Mouse (Mus musculus) liver, postnatal 0 days (tissue): ENCODE results near the gene Ppy. TPM values are rescaled to one million over a fixed set of nuclear protein-coding genes. Genes with fewer than 3 reads are reported as not detected.

Source experiments
- ATAC-seq: fragments of 200-750 bp; cut with Nextera tagmentation; 2 replicates; pipeline ENCODE4 v1.8.0; 2017; ENCODE audit warnings: mild to moderate bottlenecking, moderate library complexity
- DNase-seq: peaks from one replicate; pipeline ENCODE4 v3.0.0-alpha.2; 2016
- H3K27ac ChIP-seq: fragments of 300-500 bp; sonication (generic); 2 replicates; pipeline ENCODE4 v1.5.1; 2014; ENCODE audit warnings: antibody characterized with exemption, moderate library complexity, mild to moderate bottlenecking, low read depth
- H3K27me3 ChIP-seq: fragments of 300-500 bp; sonication (generic); 2 replicates; pipeline ENCODE4 v1.6.1; 2014; ENCODE audit warnings: low read length, control low read depth, mixed read lengths; ENCODE audit not compliant: insufficient read depth
- H3K36me3 ChIP-seq: fragments of 300-500 bp; sonication (generic); replicated peaks from 2 replicates; pipeline ENCODE4 v1.6.1; 2014; ENCODE audit warnings: mild to moderate bottlenecking, control low read depth, low read length, moderate library complexity, mixed read lengths; ENCODE audit not compliant: insufficient read depth
- H3K4me1 ChIP-seq: fragments of 300-500 bp; sonication (generic); 2 replicates; pipeline ENCODE4 v1.6.1; 2014; ENCODE audit warnings: antibody characterized with exemption, mild to moderate bottlenecking, control low read depth; ENCODE audit not compliant: insufficient read depth
- H3K4me2 ChIP-seq: fragments of 300-500 bp; sonication (generic); 2 replicates; pipeline ENCODE4 v1.6.1; 2014; ENCODE audit warnings: low read depth, mild to moderate bottlenecking, low read length, moderate library complexity, mixed read lengths
- H3K4me3 ChIP-seq: fragments of 300-500 bp; sonication (generic); 2 replicates; pipeline ENCODE4 v1.5.1; 2014; ENCODE audit warnings: low read depth, low read length
- H3K9ac ChIP-seq: fragments of 300-500 bp; sonication (generic); replicated peaks from 2 replicates; pipeline ENCODE4 v1.6.1; 2014; ENCODE audit warnings: mild to moderate bottlenecking, moderate library complexity
- H3K9me3 ChIP-seq: fragments of 300-500 bp; sonication (generic); 2 replicates; pipeline ENCODE4 v1.6.1; 2016; ENCODE audit warnings: mild to moderate bottlenecking, control low read depth, low read length, mixed read lengths
- CTCF ChIP-seq: sonication (generic); IDR thresholded peaks from 2 replicates; pipeline ENCODE4 v1.5.1; 2016; ENCODE audit warnings: antibody characterized with exemption, low read depth
- EP300 ChIP-seq: IDR thresholded peaks from 2 replicates; pipeline ENCODE4 v1.6.1; 2016; ENCODE audit warnings: antibody characterized with exemption, low read depth, mild to moderate bottlenecking
- WGBS: fragments of 180-500 bp; shearing (Covaris S2); extraction: QIAGEN DNeasy Blood & Tissue Kit; methylation state at CpG from one replicate; pipeline ENCODE4 v1.1.7; 2014; ENCODE audit not compliant: insufficient replicate concordance; 5-methylcytosine and 5-hydroxymethylcytosine counted together
- polyA plus RNA-seq: library from polyadenylated mRNA; unstranded; fragments of >200 nt; fragmentation: Nextera tagmentation; extraction: Ambion mirVana; gene quantifications from 2 replicates; pipeline ENCODE4 v1.2.1, GENCODE M21; 2015

The Ppy gene
- polyA plus RNA-seq, 1 experiment from 2014 or later = not detected

- WGBS = 38% methylated on average over 8 of the region's 8 CpGs
- Histone ChIP-seq H3K4me3 (no peak overlapping the region), H3K9me3 (no peaks in the 10 kb centered on the region), H3K27me3 (peaks cover 7% of the 10 kb centered on the region; the same call in 1 of the 2 replicates), H3K27ac (no peak overlapping the region), H3K4me1 (no peaks in the 10 kb centered on the region), H3K4me2 (no peak overlapping the region), H3K9ac (no peak overlapping the region), H3K36me3 (no peaks in the 10 kb centered on the region)
- no peak for ATAC-seq
- DNase-seq = no peak
- TF ChIP-seq EP300 (no peak), CTCF (no peak)
These were observed 15.1 kb upstream of the Ppy start for GRCm38 (mm10) chr11:102116241-102116640.

- WGBS = 58% methylated on average over 5 of the region's 5 CpGs
- Histone ChIP-seq H3K4me3 (no peak overlapping the region), H3K27me3 (peaks cover 33% of the 10 kb centered on the region), H3K9ac (no peak overlapping the region), H3K27ac (no peak overlapping the region), H3K9me3 (no peaks in the 10 kb centered on the region), H3K4me1 (no peaks in the 10 kb centered on the region), H3K4me2 (no peak overlapping the region), H3K36me3 (no peaks in the 10 kb centered on the region)
- no peak for DNase-seq
- ATAC-seq = no peak
- TF ChIP-seq CTCF = no peak
- no peak for TF ChIP-seq EP300
These were observed 10.5 kb upstream of the Ppy start for GRCm38 (mm10) chr11:102111576-102111975.

- Histone ChIP-seq H3K27me3 (peaks cover 50% of the 10 kb centered on the region), H3K4me2 (no peak within 1 kb of the TSS), H3K27ac (no peak within 1 kb of the TSS), H3K4me1 (no peaks in the 10 kb centered on the region), H3K36me3 (no peaks in the 10 kb centered on the region), H3K4me3 (no peak within 1 kb of the TSS), H3K9ac (no peak within 1 kb of the TSS), H3K9me3 (no peaks in the 10 kb centered on the region)
- 14% methylated on average over 9 of the region's 9 CpGs for WGBS
- TF ChIP-seq CTCF = no peak
- no peak for TF ChIP-seq EP300
- DNase-seq = no peak
- no peak for ATAC-seq
These were observed 6.6 kb upstream of the Ppy start, which contains the start of gene Pyy for GRCm38 (mm10) chr11:102107732-102108131. Pyy (minus strand) TSS chr11:102107832.

GRCm38 (mm10) chr11:102106911-102107310, 5.8 kb upstream of the Ppy start:
- Histone ChIP-seq H3K4me1 (peaks cover 3% of the 10 kb centered on the region; the same call in 1 of the 2 replicates), H3K27ac (no peak overlapping the region), H3K4me2 (no peak overlapping the region), H3K36me3 (no peaks in the 10 kb centered on the region), H3K4me3 (no peak overlapping the region), H3K27me3 (peaks cover 56% of the 10 kb centered on the region), H3K9me3 (no peaks in the 10 kb centered on the region), H3K9ac (no peak overlapping the region)
- WGBS = 4% methylated on average over 19 of the region's 21 CpGs
- TF ChIP-seq EP300 (no peak), CTCF (no peak)
- DNase-seq (no peak), ATAC-seq (no peak)

GRCm38 (mm10) chr11:102102485-102103258, 1.6 kb upstream of the Ppy start:
- Histone ChIP-seq H3K9ac (no peak overlapping the region), H3K4me3 (no peak overlapping the region), H3K4me1 (peaks cover 6% of the 10 kb centered on the region), H3K9me3 (no peaks in the 10 kb centered on the region), H3K4me2 (no peak overlapping the region), H3K27me3 (peaks cover 49% of the 10 kb centered on the region), H3K27ac (no peak overlapping the region), H3K36me3 (no peaks in the 10 kb centered on the region)
- 11% methylated on average over 17 of the region's 17 CpGs for WGBS
- DNase-seq (peak; percentile 74), ATAC-seq (no peak)
- TF ChIP-seq EP300 = no peak
- TF ChIP-seq CTCF = peak; percentile 85

- H3K27me3 ChIP-seq = peaks cover 8% of the 10 kb centered on the region; the same call in 1 of the 2 replicates
- TF ChIP-seq CTCF (peak; percentile 80), EP300 (no peak)
- peak overlapping the region; percentile 61 for H3K4me2 ChIP-seq
- H3K27ac ChIP-seq = 0 out of 2 replicates have a peak overlapping the region, but pooled peaks have one; percentile 8
- peak overlapping the region; percentile 3; the same call in 1 of the 2 replicates for H3K9ac ChIP-seq
- ATAC-seq (peak; percentile 92), DNase-seq (peak; percentile 91)
- no peaks in the 10 kb centered on the region for H3K36me3 ChIP-seq
- WGBS = 4% methylated on average over 18 of the region's 18 CpGs
- no peaks in the 10 kb centered on the region for H3K9me3 ChIP-seq
- peak overlapping the region; percentile 21 for H3K4me3 ChIP-seq
- H3K4me1 ChIP-seq = peaks cover 25% of the 10 kb centered on the region
These were observed 4.2 kb downstream of the Ppy start for GRCm38 (mm10) chr11:102096887-102097391.
